Mouse (Mus musculus) ES-Bruce4 (cell line): ENCODE results near the gene Dph5. TPM values are rescaled to one million over a fixed set of nuclear protein-coding genes. Genes with fewer than 3 reads are reported as not detected.

ENCODE experiments used
- H3K27ac ChIP-seq: 2 replicates; pipeline ENCODE4 v1.5.1; 2012; ENCODE audit warnings: low read length, inconsistent platforms; ENCODE audit not compliant: insufficient read depth
- H3K27me3 ChIP-seq: 2 replicates; pipeline ENCODE4 v1.6.1; 2012; ENCODE audit warnings: mild to moderate bottlenecking, low read length, inconsistent platforms; ENCODE audit not compliant: control insufficient read depth, poor library complexity, insufficient read depth, severe bottlenecking
- H3K36me3 ChIP-seq: 2 replicates; pipeline ENCODE4 v1.6.1; 2012; ENCODE audit warnings: inconsistent platforms, mild to moderate bottlenecking, low read length, moderate library complexity; ENCODE audit not compliant: control insufficient read depth, poor library complexity, insufficient read depth, severe bottlenecking
- H3K4me1 ChIP-seq: one replicate; pipeline ENCODE4 v1.8.1; 2011; ENCODE audit warnings: low read length; ENCODE audit not compliant: control insufficient read depth, insufficient read depth
- H3K4me3 ChIP-seq: 2 replicates; pipeline ENCODE4 v1.5.1; 2011; ENCODE audit warnings: low read depth, mild to moderate bottlenecking, low read length
- H3K9ac ChIP-seq: 2 replicates; pipeline ENCODE4 v1.6.1; 2012; ENCODE audit warnings: low read depth, mild to moderate bottlenecking, inconsistent platforms; ENCODE audit not compliant: poor library complexity, severe bottlenecking
- H3K9me3 ChIP-seq: replicated peaks from 2 replicates; pipeline ENCODE4 v1.6.1; 2012; ENCODE audit warnings: mild to moderate bottlenecking, low read length, inconsistent platforms; ENCODE audit not compliant: control insufficient read depth, poor library complexity, insufficient read depth, severe bottlenecking
- CTCF ChIP-seq: IDR thresholded peaks from one replicate; pipeline ENCODE4 v1.8.1; 2011; ENCODE audit warnings: low read depth, low read length
- EP300 ChIP-seq: IDR thresholded peaks from 2 replicates; pipeline ENCODE4 v1.6.1; 2011; ENCODE audit warnings: low read depth, low read length; ENCODE audit not compliant: insufficient read depth
- POLR2A ChIP-seq: IDR thresholded peaks from one replicate; pipeline ENCODE4 v1.8.1; 2011; ENCODE audit warnings: low read length; ENCODE audit not compliant: insufficient read depth
- polyA plus RNA-seq: library from polyadenylated mRNA; stranded (reverse); fragments of >200 nt; gene quantifications from 2 replicates; pipeline ENCODE4 v1.2.4, GENCODE M21; 2011; ENCODE audit warnings: low read depth; ENCODE audit not compliant: missing spikeins, insufficient read depth, insufficient read length

Gene Dph5
- polyA plus RNA-seq, 1 experiment = 33.2 TPM

DNA sequence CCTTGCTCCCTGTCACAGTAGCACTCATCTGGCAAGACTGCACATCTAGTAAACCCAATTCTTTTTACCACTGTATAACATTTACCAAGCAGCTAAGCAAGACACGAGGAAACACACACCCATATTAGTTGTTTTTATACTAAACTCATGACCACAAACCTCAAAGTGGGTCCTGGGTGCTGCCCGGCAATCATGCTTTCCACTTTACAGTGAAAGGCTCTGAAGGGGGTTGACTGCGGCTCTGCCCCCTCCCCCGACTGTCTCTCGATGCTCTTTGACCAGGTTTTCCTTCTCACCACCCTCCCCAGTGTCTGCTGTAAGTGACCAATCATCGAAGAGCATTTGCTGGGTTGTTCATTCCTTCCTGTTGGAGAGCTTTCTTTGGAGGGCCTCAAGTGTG is 86.6 kb downstream of the Dph5 start:
- no peak overlapping the region for H3K4me3 ChIP-seq
- TF ChIP-seq CTCF = no peak
- H3K9ac ChIP-seq = no peak overlapping the region
- no peaks in the 10 kb centered on the region for H3K4me1 ChIP-seq
- no peaks in the 10 kb centered on the region for H3K9me3 ChIP-seq
- H3K27ac ChIP-seq = no peak overlapping the region
- peaks cover 8% of the 10 kb centered on the region; the same call in 1 of the 2 replicates for H3K36me3 ChIP-seq
- H3K27me3 ChIP-seq = no peaks in the 10 kb centered on the region

DNA sequence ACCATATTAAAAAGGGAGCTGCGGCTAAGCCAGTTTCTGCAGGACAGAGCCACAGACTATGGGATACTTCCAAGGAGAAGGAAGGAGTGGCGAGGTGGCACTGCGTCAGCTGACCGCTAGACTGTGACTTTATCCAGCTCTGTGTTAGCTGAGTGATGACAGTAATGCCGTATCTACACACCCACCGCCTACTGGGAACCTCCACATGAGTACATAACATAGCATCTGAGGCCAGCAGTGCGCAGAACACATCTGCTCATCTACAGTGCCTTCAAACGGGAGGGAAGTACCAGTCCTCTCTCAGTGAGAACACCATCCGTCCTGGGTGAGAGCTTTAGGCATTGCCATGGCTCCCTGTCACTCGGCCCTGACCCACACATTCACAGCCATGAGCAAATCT is 87.4 kb downstream of the Dph5 start:
- no peak for TF ChIP-seq POLR2A
- TF ChIP-seq CTCF = no peak
- no peak for TF ChIP-seq EP300
- Histone ChIP-seq H3K9ac (no peak overlapping the region), H3K9me3 (no peaks in the 10 kb centered on the region), H3K4me1 (no peaks in the 10 kb centered on the region), H3K27me3 (no peaks in the 10 kb centered on the region), H3K4me3 (no peak overlapping the region), H3K36me3 (peaks cover 8% of the 10 kb centered on the region; the same call in 1 of the 2 replicates), H3K27ac (no peak overlapping the region)

DNA sequence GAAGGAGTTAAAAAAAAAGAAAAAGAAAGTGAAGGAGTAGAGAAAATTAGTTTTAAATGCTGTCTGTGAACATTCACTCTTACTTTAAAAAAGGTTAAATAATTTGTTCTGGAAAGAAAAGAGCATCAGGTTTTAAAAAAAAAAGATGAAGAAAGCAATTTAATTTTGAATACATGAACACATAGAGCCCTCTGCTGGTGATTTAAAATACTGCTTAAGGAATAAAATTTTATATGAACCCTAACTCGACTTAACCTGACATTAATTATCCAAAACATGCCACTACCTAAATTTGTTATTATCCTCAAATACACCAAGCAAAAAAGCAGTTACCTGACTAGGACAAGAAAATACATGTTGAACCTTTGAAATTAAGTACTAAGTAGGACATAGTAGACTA is 91.4 kb downstream of the Dph5 start:
- Histone ChIP-seq H3K4me3 (no peak overlapping the region), H3K36me3 (peaks cover 11% of the 10 kb centered on the region), H3K27me3 (no peaks in the 10 kb centered on the region), H3K9me3 (no peaks in the 10 kb centered on the region), H3K27ac (no peak overlapping the region), H3K9ac (no peak overlapping the region), H3K4me1 (no peaks in the 10 kb centered on the region)
- TF ChIP-seq CTCF (no peak), POLR2A (no peak), EP300 (no peak)

DNA sequence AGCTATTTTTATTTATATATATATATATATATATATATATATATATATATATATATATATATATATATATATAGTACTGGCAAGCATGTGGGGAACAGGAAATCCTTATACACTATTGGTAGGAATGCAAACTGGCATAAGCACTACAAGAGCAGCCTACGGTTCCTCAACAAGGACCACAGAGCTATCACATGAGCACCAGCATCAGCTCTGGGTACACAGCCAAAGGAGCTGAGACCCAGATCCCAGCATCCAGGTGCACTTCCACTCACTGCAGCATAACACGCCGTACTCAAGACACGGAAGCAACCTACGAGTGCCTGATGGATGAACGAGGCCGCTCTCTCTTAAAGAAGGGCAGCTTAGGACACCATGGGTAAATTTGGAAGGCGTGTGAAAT is 95.6 kb downstream of the Dph5 start:
- no peak overlapping the region for H3K27ac ChIP-seq
- no peaks in the 10 kb centered on the region for H3K27me3 ChIP-seq
- peaks cover 3% of the 10 kb centered on the region for H3K36me3 ChIP-seq
- no peak for TF ChIP-seq POLR2A
- no peak overlapping the region for H3K9ac ChIP-seq
- no peaks in the 10 kb centered on the region for H3K4me1 ChIP-seq
- no peak overlapping the region for H3K4me3 ChIP-seq
- no peaks in the 10 kb centered on the region for H3K9me3 ChIP-seq

Other genes starting within 250 kb of the Dph5 start
- 2.0 TPM in 2 replicates for gene S1pr1, start 172.8 kb upstream of the Dph5 start, polyA plus RNA-seq
- gene Slc30a7, start 119.6 kb downstream of the Dph5 start, polyA plus RNA-seq = 23.0 and 27.7 TPM in 2 replicates
- gene Extl2, start 119.6 kb downstream of the Dph5 start, polyA plus RNA-seq = 11.0 and 14.1 TPM in 2 replicates
- 1.4 and 1.6 TPM in 2 replicates for gene Vcam1, start 241.9 kb downstream of the Dph5 start, polyA plus RNA-seq